10 mouse cellular contexts compared by ENCODE assay signal in the genomic region with DNA sequence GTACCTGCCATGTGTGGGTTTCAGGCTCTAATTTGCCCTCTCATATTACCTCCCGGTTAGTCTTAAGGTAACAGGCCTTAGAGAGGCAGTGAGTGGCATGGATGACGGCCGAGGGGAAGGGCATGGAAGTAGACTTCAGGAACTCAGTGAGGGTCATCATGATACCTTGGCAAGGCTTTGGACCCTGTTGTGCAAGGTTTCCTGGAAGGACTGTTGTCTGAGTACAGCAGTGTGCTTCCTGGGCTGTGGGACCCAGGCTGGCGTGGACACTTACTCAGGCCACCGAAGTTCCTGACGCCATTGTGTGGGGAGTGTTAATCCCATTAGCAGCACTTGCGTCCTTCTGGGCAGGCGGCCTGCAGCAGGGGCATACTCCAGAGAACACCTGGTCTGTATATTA. TPM values are rescaled to one million over a fixed set of nuclear protein-coding genes. Genes with fewer than 3 reads are reported as not detected.
DNase-seq lines count a peak whose midpoint lies in the region; ATAC-seq and TF ChIP-seq lines count a peak whose summit lies in the region.
"Had no signal": no experiment of that assay in that cellular context is flagged by ENCODE, and none has a peak within 500 bp of the region (broad histone marks: within the 10 kb centered on the region; RNA-seq: fewer than 3 reads in every experiment).

No protein-coding gene starts in this region.

- H3ac ChIP-seq in myocyte (ENCODE audit: control insufficient read depth, insufficient read length), result no peak overlapping the region

- TF ChIP-seq POLR2A in myocyte (IDR thresholded peaks at IDR 0.05; ENCODE audit: insufficient read length, low read depth), result no peak

- TF ChIP-seq CTCF in kidney, postnatal 0 days (IDR thresholded peaks at IDR 0.05; ENCODE audit: low read depth), result no peak

- WGBS in forebrain, embryonic 10.5 days, result 44% methylated on average over 8 of the region's 8 CpGs
- 44% methylated on average over 8 of the region's 8 CpGs for WGBS in forebrain, embryonic 11.5 days
- whole genome bisulfite sequencing in kidney, postnatal 0 days, result 73% methylated on average over 8 of the region's 8 CpGs
- 83% methylated on average over 8 of the region's 8 CpGs for WGBS in hindbrain, embryonic 13.5 days

- no peaks in the 10 kb centered on the region for H3K27me3 ChIP-seq in forebrain, embryonic 10.5 days (ENCODE audit: poor library complexity, severe bottlenecking)
- no peaks in the 10 kb centered on the region for H3K27me3 ChIP-seq in forebrain, embryonic 11.5 days (ENCODE audit: control insufficient read depth, insufficient read depth, low read length)
- no peaks in the 10 kb centered on the region for H3K27me3 ChIP-seq in kidney, postnatal 0 days (ENCODE audit: insufficient read depth, low read length)
- no peaks in the 10 kb centered on the region for H3K27me3 ChIP-seq in hindbrain, embryonic 13.5 days
- no peaks in the 10 kb centered on the region for H3K27me3 ChIP-seq in myocyte (ENCODE audit: control insufficient read depth, insufficient read depth, insufficient read length)
- H3K27me3 ChIP-seq: midbrain, embryonic 12.5 days had no signal

- no peak overlapping the region for H3K4me3 ChIP-seq in forebrain, embryonic 10.5 days
- no peak overlapping the region for H3K4me3 ChIP-seq in forebrain, embryonic 11.5 days (ENCODE audit: low read depth, low read length)
- no peak overlapping the region for H3K4me3 ChIP-seq in kidney, postnatal 0 days (replicated peaks; ENCODE audit: low read depth, low read length)
- H3K4me3 ChIP-seq in hindbrain, embryonic 13.5 days, result no peak overlapping the region
- no peak overlapping the region for H3K4me3 ChIP-seq in myocyte
- H3K4me3 ChIP-seq: midbrain, embryonic 12.5 days had no signal

- peak overlapping the region; percentile 72 for H3K27ac ChIP-seq in forebrain, embryonic 10.5 days
- no peak overlapping the region for H3K27ac ChIP-seq in forebrain, embryonic 11.5 days (ENCODE audit: low read depth, low read length)
- peak overlapping the region; percentile 11 for H3K27ac ChIP-seq in kidney, postnatal 0 days
- H3K27ac ChIP-seq in hindbrain, embryonic 13.5 days, result peak overlapping the region; percentile 55

- no peak overlapping the region; the same call in 1 of the 2 replicates for H3K9ac ChIP-seq in forebrain, embryonic 11.5 days (ENCODE audit: low read length)
- no peak overlapping the region for H3K9ac ChIP-seq in kidney, postnatal 0 days (ENCODE audit: low read depth, low read length)
- no peak overlapping the region for H3K9ac ChIP-seq in hindbrain, embryonic 13.5 days

- no peak overlapping the region for H3K4me2 ChIP-seq in forebrain, embryonic 11.5 days (ENCODE audit: low read depth, low read length, severe bottlenecking)
- H3K4me2 ChIP-seq in kidney, postnatal 0 days (ENCODE audit: low read length), result no peak overlapping the region
- H3K4me2 ChIP-seq in hindbrain, embryonic 13.5 days, result no peak overlapping the region
- no peak overlapping the region for H3K4me2 ChIP-seq in myocyte (ENCODE audit: low read depth)
- H3K4me2 ChIP-seq: midbrain, embryonic 12.5 days had no signal

- peaks cover 17% of the 10 kb centered on the region for H3K36me3 ChIP-seq in forebrain, embryonic 10.5 days (replicated peaks)
- no peaks in the 10 kb centered on the region for H3K36me3 ChIP-seq in forebrain, embryonic 11.5 days (ENCODE audit: control insufficient read depth, insufficient read depth, low read length)
- peaks cover 9% of the 10 kb centered on the region; the same call in 1 of the 2 replicates for H3K36me3 ChIP-seq in kidney, postnatal 0 days (ENCODE audit: insufficient read depth, low read length)
- peaks cover 18% of the 10 kb centered on the region for H3K36me3 ChIP-seq in hindbrain, embryonic 13.5 days
- peaks cover 9% of the 10 kb centered on the region for H3K36me3 ChIP-seq in myocyte (ENCODE audit: control insufficient read depth, insufficient read depth)

- ATAC-seq in forebrain, embryonic 11.5 days (replicated peaks; ENCODE audit: low FRiP score), result no peak
- no peak for ATAC-seq in kidney, postnatal 0 days (replicated peaks; ENCODE audit: low FRiP score, low read depth)
- no peak for ATAC-seq in hindbrain, embryonic 13.5 days (ENCODE audit: low FRiP score)

- peaks cover 48% of the 10 kb centered on the region for H3K4me1 ChIP-seq in forebrain, embryonic 10.5 days
- H3K4me1 ChIP-seq in forebrain, embryonic 11.5 days (replicated peaks; ENCODE audit: control insufficient read depth, insufficient read depth, low read length), result peaks cover 13% of the 10 kb centered on the region
- peaks cover 26% of the 10 kb centered on the region for H3K4me1 ChIP-seq in kidney, postnatal 0 days (replicated peaks; ENCODE audit: insufficient read depth, low read length)
- peaks cover 52% of the 10 kb centered on the region for H3K4me1 ChIP-seq in hindbrain, embryonic 13.5 days (replicated peaks)

- H3K79me2 ChIP-seq in myocyte (ENCODE audit: control insufficient read depth, insufficient read depth), result peaks cover 50% of the 10 kb centered on the region

- no peaks in the 10 kb centered on the region for H3K9me3 ChIP-seq in forebrain, embryonic 10.5 days
- no peaks in the 10 kb centered on the region for H3K9me3 ChIP-seq in forebrain, embryonic 11.5 days (ENCODE audit: control insufficient read depth, low read length)
- H3K9me3 ChIP-seq in kidney, postnatal 0 days (replicated peaks; ENCODE audit: low read length), result no peaks in the 10 kb centered on the region
- H3K9me3 ChIP-seq in hindbrain, embryonic 13.5 days, result no peaks in the 10 kb centered on the region
- H3K9me3 ChIP-seq: midbrain, embryonic 12.5 days had no signal

- no peak for DNase-seq in forebrain, embryonic 10.5 days (ENCODE audit: extremely low spot score, low spot score)
- DNase-seq in forebrain, embryonic 11.5 days (ENCODE audit: low spot score), result no peak
- no peak for DNase-seq in kidney, postnatal 0 days (ENCODE audit: low spot score)
- no peak for DNase-seq in kidney, postnatal 25 days
- no peak for DNase-seq in layer of hippocampus, postnatal 14 days (ENCODE audit: low spot score in 2 of 2)
- DNase-seq in layer of hippocampus, postnatal 10 days (ENCODE audit: low spot score in 2 of 2), result no peak
- DNase-seq: kidney, adult 18-20 months had no signal

TF ChIP-seq in myocyte, 11 proteins besides CTCF, POLR2A, EP300 and RAD21:
- peak; percentile 18 for TF ChIP-seq POLR2AphosphoS2 (IDR thresholded peaks at IDR 0.05; ENCODE audit: insufficient read length, low read depth)
- no peak for TF ChIP-seq E2F4 (IDR thresholded peaks at IDR 0.05; ENCODE audit: insufficient read depth)

RNA-seq across cellular contexts. Expression of a gene that starts 15.1 kb away (rescaled TPM):
- polyA plus RNA-seq in forebrain, embryonic 10.5 days (2016; fragmentation: Nextera tagmentation; extraction: Ambion mirVana), result 44.3 and 46.7 TPM in 2 replicates
- 36.8 and 40.6 TPM in 2 replicates for polyA plus RNA-seq in forebrain, embryonic 11.5 days (2014; fragmentation: Nextera tagmentation; extraction: Ambion mirVana)
- polyA plus RNA-seq in kidney, postnatal 0 days (2015; fragmentation: Nextera tagmentation; extraction: Ambion mirVana), result 87.6 and 93.7 TPM in 2 replicates
- 63.3 and 65.9 TPM in 2 replicates for polyA plus RNA-seq in hindbrain, embryonic 13.5 days (2015; fragmentation: Nextera tagmentation; extraction: Ambion mirVana)
- 84.8 TPM for polyA plus RNA-seq in myocyte (2012; fragmentation: generic; extraction: Trizol)
- 100 to 1,000 TPM; 171 to 174 TPM for total RNA-seq in layer of hippocampus, postnatal 14 days (2021)
- total RNA-seq in layer of hippocampus, postnatal 10 days (2021), result 100 to 1,000 TPM; 151 to 152 TPM
